Mouse (Mus musculus) midbrain, embryonic 11.5 days (tissue): ENCODE results near the gene Ubxn1. TPM values are rescaled to one million over a fixed set of nuclear protein-coding genes. Genes with fewer than 3 reads are reported as not detected.
A peak's percentile ranks its signal among the peaks of the same experiment; 100 is the strongest.
"Not testable (repeated sequence)": the region's sequence is repeated elsewhere in the genome, so short reads cannot be mapped to it uniquely, and the experiment has no call there.

Experiments
- ATAC-seq: fragments of 200-750 bp; cut with Nextera tagmentation; 2 replicates; pipeline ENCODE4 v1.8.0; 2017; ENCODE audit warnings: moderate TSS enrichment, moderate library complexity; ENCODE audit not compliant: low FRiP score
- DNase-seq: peaks from one replicate; pipeline ENCODE4 v3.0.0; 2015; ENCODE audit warnings: low spot score; ENCODE audit errors: missing footprints
- H3K27ac ChIP-seq: fragments of 300-500 bp; sonication (generic); 2 replicates; pipeline ENCODE4 v1.5.1; 2014; ENCODE audit warnings: low read depth, low read length
- H3K27me3 ChIP-seq: fragments of 300-500 bp; sonication (generic); 2 replicates; pipeline ENCODE4 v1.6.1; 2014; ENCODE audit warnings: mild to moderate bottlenecking, low read length, moderate library complexity, mixed read lengths; ENCODE audit not compliant: control insufficient read depth, insufficient read depth
- H3K36me3 ChIP-seq: fragments of 300-500 bp; sonication (generic); 2 replicates; pipeline ENCODE4 v1.6.1; 2014; ENCODE audit warnings: mild to moderate bottlenecking, low read length, moderate library complexity, mixed read lengths; ENCODE audit not compliant: control insufficient read depth, insufficient read depth
- H3K4me1 ChIP-seq: fragments of 300-500 bp; sonication (generic); 2 replicates; pipeline ENCODE4 v1.6.1; 2014; ENCODE audit warnings: low read length; ENCODE audit not compliant: control insufficient read depth, insufficient read depth
- H3K4me2 ChIP-seq: fragments of 300-500 bp; sonication (generic); 2 replicates; pipeline ENCODE4 v1.6.1; 2014; ENCODE audit warnings: mild to moderate bottlenecking, moderate library complexity
- H3K4me3 ChIP-seq: fragments of 300-500 bp; sonication (generic); 2 replicates; pipeline ENCODE4 v1.5.1; 2014; ENCODE audit warnings: low read depth, low read length
- H3K9ac ChIP-seq: fragments of 300-500 bp; sonication (generic); 2 replicates; pipeline ENCODE4 v1.6.1; 2014; ENCODE audit warnings: low read length
- H3K9me3 ChIP-seq: fragments of 300-500 bp; sonication (generic); 2 replicates; pipeline ENCODE4 v1.6.1; 2016; ENCODE audit warnings: low read length; ENCODE audit not compliant: control insufficient read depth
- WGBS: fragments of 180-500 bp; shearing (Covaris S2); extraction: QIAGEN DNeasy Blood & Tissue Kit; methylation state at CpG from one replicate; pipeline ENCODE4 v1.1.7; 2014; 5-methylcytosine and 5-hydroxymethylcytosine counted together
- polyA plus RNA-seq: library from polyadenylated mRNA; unstranded; fragments of >200 nt; fragmentation: Nextera tagmentation; extraction: Ambion mirVana; gene quantifications from 2 replicates; pipeline ENCODE4 v1.2.1, GENCODE M21; 2014

The Ubxn1 gene
- polyA plus RNA-seq, 1 experiment from 2014 or later, result 183 TPM

GRCm38 (mm10) chr19:8851639-8852038 is 19.7 kb upstream of the Ubxn1 start:
- Histone ChIP-seq H3K36me3 (peaks cover 10% of the 10 kb centered on the region), H3K4me1 (no peaks in the 10 kb centered on the region), H3K4me2 (no peak overlapping the region), H3K27ac (no peak overlapping the region), H3K4me3 (no peak overlapping the region), H3K9ac (no peak overlapping the region), H3K9me3 (no peaks in the 10 kb centered on the region), H3K27me3 (no peaks in the 10 kb centered on the region)
- WGBS, result 59% methylated on average over 7 of the region's 7 CpGs
- ATAC-seq (no peak), DNase-seq (no peak)

- no peak overlapping the region for H3K9ac ChIP-seq
- WGBS, result 60% methylated on average over 10 of the region's 10 CpGs
Measured at GRCm38 (mm10) chr19:8852236-8852928, 18.9 kb upstream of the Ubxn1 start.

GRCm38 (mm10) chr19:8853117-8853516 is 18.2 kb upstream of the Ubxn1 start:
- no peak overlapping the region for H3K9ac ChIP-seq
- no peak overlapping the region for H3K4me3 ChIP-seq
- H3K9me3 ChIP-seq, result no peaks in the 10 kb centered on the region
- no peaks in the 10 kb centered on the region for H3K4me1 ChIP-seq
- H3K36me3 ChIP-seq, result peaks cover 3% of the 10 kb centered on the region
- no peak overlapping the region for H3K27ac ChIP-seq
- 84% methylated on average over 3 of the region's 3 CpGs for WGBS
- no peak overlapping the region for H3K4me2 ChIP-seq
- ATAC-seq, result no peak
- no peak for DNase-seq
- no peaks in the 10 kb centered on the region for H3K27me3 ChIP-seq

More at GRCm38 (mm10) chr19:8852236-8852928, 18.9 kb upstream of the Ubxn1 start:
- Histone ChIP-seq H3K27me3 (no peaks in the 10 kb centered on the region), H3K4me3 (no peak overlapping the region), H3K27ac (no peak overlapping the region), H3K4me2 (no peak overlapping the region), H3K4me1 (no peaks in the 10 kb centered on the region), H3K9me3 (no peaks in the 10 kb centered on the region), H3K36me3 (peaks cover 6% of the 10 kb centered on the region)
- no peak for DNase-seq
- ATAC-seq, result no peak

- WGBS, result 47% methylated on average over 4 of the region's 4 CpGs
- Histone ChIP-seq H3K36me3 (no peaks in the 10 kb centered on the region), H3K27ac (no peak overlapping the region), H3K9me3 (no peaks in the 10 kb centered on the region), H3K9ac (no peak overlapping the region), H3K4me1 (no peaks in the 10 kb centered on the region), H3K4me3 (no peak overlapping the region), H3K4me2 (no peak overlapping the region), H3K27me3 (no peaks in the 10 kb centered on the region)
- DNase-seq (peak; percentile 88), ATAC-seq (no peak)
Measured at GRCm38 (mm10) chr19:8857689-8858088, 13.6 kb upstream of the Ubxn1 start.

GRCm38 (mm10) chr19:8859018-8859417 is 12.3 kb upstream of the Ubxn1 start:
- Histone ChIP-seq H3K4me3 (no peak overlapping the region), H3K27me3 (no peaks in the 10 kb centered on the region), H3K36me3 (no peaks in the 10 kb centered on the region), H3K4me1 (no peaks in the 10 kb centered on the region), H3K4me2 (no peak overlapping the region), H3K27ac (no peak overlapping the region), H3K9ac (no peak overlapping the region), H3K9me3 (no peaks in the 10 kb centered on the region)
- ATAC-seq, result no peak
- WGBS, result 16% methylated on average over 1 of the region's 1 CpGs
- DNase-seq, result no peak

GRCm38 (mm10) chr19:8864265-8864664 is 7.0 kb upstream of the Ubxn1 start:
- no peak overlapping the region for H3K4me2 ChIP-seq
- 83% methylated on average over 6 of the region's 6 CpGs for WGBS
- ATAC-seq (no peak), DNase-seq (no peak)
- no peak overlapping the region for H3K4me3 ChIP-seq
- H3K4me1 ChIP-seq, result no peaks in the 10 kb centered on the region
- no peaks in the 10 kb centered on the region for H3K9me3 ChIP-seq
- no peaks in the 10 kb centered on the region for H3K36me3 ChIP-seq
- H3K9ac ChIP-seq, result no peak overlapping the region
- no peaks in the 10 kb centered on the region for H3K27me3 ChIP-seq
- H3K27ac ChIP-seq, result no peak overlapping the region

GRCm38 (mm10) chr19:8870381-8870780 is 915 bp upstream of the Ubxn1 start:
- ATAC-seq, H3K27me3 ChIP-seq, DNase-seq, H3K4me1 ChIP-seq, H3K9ac ChIP-seq, H3K9me3 ChIP-seq, H3K27ac ChIP-seq, H3K4me2 ChIP-seq, H3K36me3 ChIP-seq: not testable (repeated sequence)
- 77% methylated on average over 3 of the region's 3 CpGs for WGBS
- peak overlapping the region; percentile 98; the same call in 1 of the 2 replicates for H3K4me3 ChIP-seq

- Histone ChIP-seq H3K4me2 (peak overlapping the region; percentile 96), H3K9me3 (no peaks in the 10 kb centered on the region), H3K9ac (peak overlapping the region; percentile 93), H3K27me3 (no peaks in the 10 kb centered on the region), H3K4me1 (peaks cover 6% of the 10 kb centered on the region), H3K4me3 (peak overlapping the region; percentile 98), H3K36me3 (peaks cover 5% of the 10 kb centered on the region; the same call in 1 of the 2 replicates), H3K27ac (peak overlapping the region; percentile 15; the same call in 1 of the 2 replicates)
- DNase-seq, result no peak
- WGBS, result 67% methylated on average over 9 of the region's 9 CpGs
- ATAC-seq, result peak; percentile 36
Measured at GRCm38 (mm10) chr19:8870838-8871237, 458 bp upstream of the Ubxn1 start.

GRCm38 (mm10) chr19:8872266-8872840 is 1.1 kb downstream of the Ubxn1 start:
- H3K27ac ChIP-seq, result no peak overlapping the region
- H3K36me3 ChIP-seq, result peaks cover 5% of the 10 kb centered on the region; the same call in 1 of the 2 replicates

More at GRCm38 (mm10) chr19:8872266-8872840, 1.1 kb downstream of the Ubxn1 start:
- Histone ChIP-seq H3K27me3 (no peaks in the 10 kb centered on the region), H3K4me3 (peak overlapping the region; percentile 98), H3K4me2 (peak overlapping the region; percentile 96), H3K9ac (peak overlapping the region; percentile 93), H3K4me1 (peaks cover 6% of the 10 kb centered on the region), H3K9me3 (no peaks in the 10 kb centered on the region)
- 81% methylated on average over 10 of the region's 10 CpGs for WGBS
- ATAC-seq (no peak), DNase-seq (no peak)
